Mouse (Mus musculus) B cell, adult 62 days (primary cell): ENCODE measurements around the gene Wdr72. TPM values are rescaled to one million over a fixed set of nuclear protein-coding genes. Genes with fewer than 3 reads are reported as not detected.

Source experiments
- total RNA-seq: library from RNA; stranded (reverse); gene quantifications from 4 replicates; pipeline ENCODE4 v1.2.4, GENCODE M21; 2023

The Wdr72 gene
- not detected in 4 replicates for total RNA-seq

GRCm38 (mm10) chr9:74109761-74110460 lies at the start of gene Wdr72:
Gene Wdr72 (plus strand): TSS chr9:74110356.

Other genes with a start within 250 kb of the Wdr72 start
- not detected in 4 replicates for gene Unc13c, start 141.4 kb upstream of the Wdr72 start, total RNA-seq